Mouse (Mus musculus): ENCODE results near the gene Tmem169.

DNA sequence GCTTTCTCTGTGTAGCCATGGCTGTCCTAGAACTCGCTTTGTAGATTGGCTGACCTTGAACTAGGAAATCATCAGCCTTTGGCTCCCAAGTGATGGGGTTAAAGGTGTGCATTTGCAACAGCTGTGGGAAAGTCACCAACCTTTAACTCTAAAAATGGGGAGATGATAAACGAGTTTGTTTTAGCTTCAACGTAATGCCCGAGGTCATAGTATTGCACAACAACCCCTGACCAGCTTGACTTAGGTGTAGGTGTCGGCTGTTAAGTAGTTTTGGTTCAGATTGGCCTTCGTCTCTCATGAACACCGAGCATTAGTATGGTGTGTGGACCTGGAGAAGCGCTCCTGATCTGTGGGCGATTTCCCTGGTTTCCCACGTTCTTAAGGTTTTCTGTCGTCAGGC, 50.6 kb downstream of the Tmem169 start:
- TF ChIP-seq CTCF (IDR thresholded peaks at IDR 0.05; ENCODE audit: insufficient read depth, low read length) (no peak), POLR2A (IDR thresholded peaks at IDR 0.05; ENCODE audit: borderline replicate concordance, extremely low read depth, low read depth, low read length) (no peak)

Data from lung, adult 2 months (tissue).